Mouse (Mus musculus) midbrain, embryonic 13.5 days (tissue): ENCODE measurements at regions not wholly inside any gene's neighbourhood (a gene's known extent, or its start where the extent isn't known, plus 50 kb on each side); places are given as distances from the start of the nearest gene placed in this dataset.

ENCODE experiments used
- ATAC-seq: fragments of 200-750 bp; cut with Nextera tagmentation; 2 replicates; pipeline ENCODE4 v1.8.0; 2017; ENCODE audit warnings: mild to moderate bottlenecking, moderate TSS enrichment, moderate library complexity
- H3K27ac ChIP-seq: fragments of 300-500 bp; sonication (generic); 2 replicates; pipeline ENCODE4 v1.5.1; 2015; ENCODE audit warnings: inconsistent platforms, mild to moderate bottlenecking, moderate library complexity
- H3K27me3 ChIP-seq: fragments of 300-500 bp; sonication (generic); 2 replicates; pipeline ENCODE4 v1.6.1; 2015; ENCODE audit warnings: mild to moderate bottlenecking, inconsistent platforms
- H3K36me3 ChIP-seq: fragments of 300-500 bp; sonication (generic); 2 replicates; pipeline ENCODE4 v1.6.1; 2015; ENCODE audit warnings: mild to moderate bottlenecking, inconsistent platforms
- H3K4me1 ChIP-seq: fragments of 300-500 bp; sonication (generic); replicated peaks from 2 replicates; pipeline ENCODE4 v1.6.1; 2015; ENCODE audit warnings: inconsistent platforms
- H3K4me2 ChIP-seq: fragments of 300-500 bp; sonication (generic); replicated peaks from 2 replicates; pipeline ENCODE4 v1.6.1; 2015; ENCODE audit warnings: moderate library complexity, mild to moderate bottlenecking, inconsistent platforms
- H3K4me3 ChIP-seq: fragments of 300-500 bp; sonication (generic); replicated peaks from 2 replicates; pipeline ENCODE4 v1.5.1; 2015; ENCODE audit warnings: mild to moderate bottlenecking, inconsistent platforms
- H3K9ac ChIP-seq: fragments of 300-500 bp; sonication (generic); replicated peaks from 2 replicates; pipeline ENCODE4 v1.6.1; 2015; ENCODE audit warnings: mild to moderate bottlenecking, inconsistent platforms
- H3K9me3 ChIP-seq: fragments of 300-500 bp; sonication (generic); 2 replicates; pipeline ENCODE4 v1.6.1; 2016; ENCODE audit warnings: mild to moderate bottlenecking, inconsistent platforms
- WGBS: fragments of 180-500 bp; shearing (Covaris S2); methylation state at CpG from one replicate; pipeline ENCODE4 v1.1.7; 2015; 5-methylcytosine and 5-hydroxymethylcytosine counted together

DNA sequence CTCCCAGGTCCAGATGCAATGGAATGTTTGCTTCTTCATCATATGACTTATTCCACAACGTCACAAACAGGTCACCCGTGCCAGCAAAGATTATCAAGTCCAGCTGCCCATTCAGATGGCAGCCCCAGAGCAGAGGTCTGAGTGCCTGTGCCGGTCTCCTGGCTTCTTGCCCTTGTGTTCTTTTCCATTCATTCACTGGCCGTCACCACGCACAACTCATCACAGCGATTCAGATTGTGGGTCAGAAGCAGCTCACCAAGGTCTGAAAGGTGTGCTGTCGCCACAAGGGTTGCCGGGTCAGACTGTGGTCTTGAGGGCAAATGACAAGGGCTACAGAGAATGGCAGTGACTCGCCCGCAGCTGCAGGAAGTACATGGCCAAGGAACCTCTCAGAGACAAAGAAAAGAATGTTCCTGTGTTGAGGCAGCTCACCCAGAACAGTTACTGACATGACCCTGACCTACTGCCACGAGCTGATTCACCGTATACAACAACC lies 141.3 kb upstream of the Klf14 start:
- ATAC-seq: no peak
- peaks cover 45% of the 10 kb centered on the region for H3K4me1 ChIP-seq
- no peaks in the 10 kb centered on the region for H3K36me3 ChIP-seq
- H3K9ac ChIP-seq: no peak overlapping the region
- H3K27ac ChIP-seq: no peak overlapping the region
- no peak overlapping the region for H3K4me3 ChIP-seq
- no peaks in the 10 kb centered on the region for H3K27me3 ChIP-seq
- no peak overlapping the region for H3K4me2 ChIP-seq
- H3K9me3 ChIP-seq: no peaks in the 10 kb centered on the region
- 76% methylated on average over 12 of the region's 12 CpGs for WGBS

- Histone ChIP-seq H3K9ac (no peak overlapping the region), H3K27ac (no peak overlapping the region), H3K36me3 (no peaks in the 10 kb centered on the region), H3K27me3 (no peaks in the 10 kb centered on the region), H3K4me1 (peaks cover 41% of the 10 kb centered on the region), H3K4me3 (no peak overlapping the region), H3K4me2 (no peak overlapping the region), H3K9me3 (no peaks in the 10 kb centered on the region)
- ATAC-seq: no peak
- 72% methylated on average over 5 of the region's 5 CpGs for WGBS
These were observed 141.9 kb upstream of the Klf14 start for GRCm38 (mm10) chr6:31100749-31101148.

- Histone ChIP-seq H3K4me3 (no peak overlapping the region), H3K4me1 (0 out of 2 replicates have a peak, but pooled peaks cover 3% of the 10 kb centered on the region), H3K9ac (no peak overlapping the region), H3K36me3 (no peaks in the 10 kb centered on the region), H3K27ac (no peak overlapping the region), H3K4me2 (no peak overlapping the region), H3K9me3 (peaks cover 8% of the 10 kb centered on the region; the same call in 1 of the 2 replicates), H3K27me3 (no peaks in the 10 kb centered on the region)
- WGBS: 71% methylated on average over 10 of the region's 10 CpGs
- no peak for ATAC-seq
These were observed 147.4 kb upstream of the Klf14 start for GRCm38 (mm10) chr6:31106144-31106836.

DNA sequence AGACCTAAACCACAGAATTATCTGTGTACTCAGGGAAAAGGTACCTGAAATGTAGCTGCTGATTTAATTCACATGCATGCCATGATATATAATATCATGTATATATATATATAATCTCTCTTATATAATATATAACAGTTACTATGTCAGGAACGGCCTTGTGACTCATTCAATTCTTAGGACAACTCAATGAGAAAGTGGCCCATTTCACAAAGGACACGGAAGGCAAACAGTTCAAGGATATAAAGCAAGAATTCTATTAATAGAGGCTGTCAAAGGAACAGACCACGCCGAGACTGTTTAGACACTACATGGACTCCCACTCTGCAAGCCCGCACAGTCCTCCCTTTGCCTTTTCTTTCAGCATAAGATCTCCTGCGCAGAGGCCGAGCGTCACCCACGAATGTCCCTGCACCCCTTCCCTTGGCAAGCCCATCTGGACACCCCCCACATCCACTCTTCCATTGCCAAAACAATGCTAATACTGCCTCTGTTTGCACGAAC lies 148.0 kb upstream of the Klf14 start:
- Histone ChIP-seq H3K9ac (no peak overlapping the region), H3K27me3 (no peaks in the 10 kb centered on the region), H3K4me2 (no peak overlapping the region), H3K27ac (no peak overlapping the region), H3K9me3 (peaks cover 8% of the 10 kb centered on the region; the same call in 1 of the 2 replicates), H3K4me1 (0 out of 2 replicates have a peak, but pooled peaks cover 7% of the 10 kb centered on the region), H3K4me3 (no peak overlapping the region), H3K36me3 (no peaks in the 10 kb centered on the region)
- WGBS: 85% methylated on average over 10 of the region's 10 CpGs
- ATAC-seq: no peak

DNA sequence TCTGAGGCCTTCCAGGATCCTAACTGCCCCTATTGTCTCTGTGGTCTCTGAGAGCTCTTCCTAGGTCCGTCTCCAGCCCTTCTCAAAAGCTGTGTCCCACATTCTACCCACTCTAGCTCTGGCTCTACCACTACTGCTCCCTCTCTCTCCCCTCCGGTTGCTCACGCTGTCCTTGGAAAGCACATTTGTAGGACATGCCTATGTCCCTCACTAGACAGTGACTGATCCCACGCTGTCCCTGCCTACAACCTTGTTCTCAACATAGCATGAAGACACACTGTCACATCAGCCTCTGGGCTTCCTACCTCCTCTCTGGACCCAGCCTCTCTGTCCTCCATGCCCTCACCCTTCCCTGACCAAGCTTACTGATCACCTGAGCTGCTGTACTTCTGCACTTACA lies 148.5 kb upstream of the Klf14 start:
- Histone ChIP-seq H3K9me3 (peaks cover 8% of the 10 kb centered on the region; the same call in 1 of the 2 replicates), H3K27me3 (no peaks in the 10 kb centered on the region), H3K4me3 (no peak overlapping the region), H3K36me3 (no peaks in the 10 kb centered on the region), H3K27ac (no peak overlapping the region), H3K4me1 (0 out of 2 replicates have a peak, but pooled peaks cover 7% of the 10 kb centered on the region), H3K9ac (no peak overlapping the region), H3K4me2 (no peak overlapping the region)
- 91% methylated on average over 4 of the region's 4 CpGs for WGBS
- ATAC-seq: no peak

GRCm38 (mm10) chr6:31107916-31108685 lies 149.2 kb upstream of the Klf14 start:
- no peak overlapping the region for H3K9ac ChIP-seq
- H3K4me2 ChIP-seq: no peak overlapping the region
- H3K27me3 ChIP-seq: no peaks in the 10 kb centered on the region
- no peak overlapping the region for H3K27ac ChIP-seq
- 0 out of 2 replicates have a peak, but pooled peaks cover 7% of the 10 kb centered on the region for H3K4me1 ChIP-seq
- no peak overlapping the region for H3K4me3 ChIP-seq
- 90% methylated on average over 5 of the region's 5 CpGs for WGBS
- peaks cover 8% of the 10 kb centered on the region; the same call in 1 of the 2 replicates for H3K9me3 ChIP-seq
- ATAC-seq: no peak
- H3K36me3 ChIP-seq: no peaks in the 10 kb centered on the region

DNA sequence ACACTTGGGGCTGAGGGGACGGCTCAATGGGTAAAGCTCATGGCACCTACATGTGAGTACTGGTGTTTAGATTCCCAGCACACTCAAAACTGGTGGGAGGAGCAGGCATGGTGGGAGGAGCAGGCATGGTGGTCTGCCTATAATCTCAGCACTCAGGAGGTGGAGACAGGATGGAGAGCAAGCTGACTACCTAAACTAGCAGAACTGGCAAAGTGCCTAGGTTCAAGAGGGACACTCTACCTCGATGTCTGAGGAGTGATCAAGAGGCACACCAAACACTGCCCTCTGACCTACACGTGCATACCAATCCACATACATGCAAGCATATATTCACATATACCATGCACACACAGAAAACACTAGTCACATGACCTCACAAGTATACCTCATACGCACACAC lies 150.7 kb upstream of the Klf14 start:
- no peak overlapping the region for H3K27ac ChIP-seq
- ATAC-seq: no peak
- no peak overlapping the region for H3K4me2 ChIP-seq
- H3K9ac ChIP-seq: no peak overlapping the region
- 0 out of 2 replicates have a peak, but pooled peaks cover 10% of the 10 kb centered on the region for H3K4me1 ChIP-seq
- 92% methylated on average over 4 of the region's 4 CpGs for whole genome bisulfite sequencing
- H3K27me3 ChIP-seq: no peaks in the 10 kb centered on the region
- H3K9me3 ChIP-seq: peaks cover 8% of the 10 kb centered on the region; the same call in 1 of the 2 replicates
- no peak overlapping the region for H3K4me3 ChIP-seq
- H3K36me3 ChIP-seq: no peaks in the 10 kb centered on the region

GRCm38 (mm10) chr6:31112293-31113077 lies 153.6 kb upstream of the Klf14 start:
- no peak overlapping the region for H3K9ac ChIP-seq
- H3K4me3 ChIP-seq: no peak overlapping the region
- H3K4me1 ChIP-seq: 0 out of 2 replicates have a peak, but pooled peaks cover 13% of the 10 kb centered on the region
- no peaks in the 10 kb centered on the region for H3K36me3 ChIP-seq
- no peak overlapping the region for H3K4me2 ChIP-seq
- 83% methylated on average over 13 of the region's 13 CpGs for WGBS
- ATAC-seq: no peak
- peaks cover 8% of the 10 kb centered on the region; the same call in 1 of the 2 replicates for H3K9me3 ChIP-seq
- no peaks in the 10 kb centered on the region for H3K27me3 ChIP-seq
- no peak overlapping the region for H3K27ac ChIP-seq

- no peaks in the 10 kb centered on the region for H3K27me3 ChIP-seq
- no peak overlapping the region for H3K9ac ChIP-seq
- no peak overlapping the region for H3K4me3 ChIP-seq
- no peak overlapping the region for H3K4me2 ChIP-seq
- no peaks in the 10 kb centered on the region for H3K36me3 ChIP-seq
- H3K27ac ChIP-seq: no peak overlapping the region
- no peak for ATAC-seq
- H3K4me1 ChIP-seq: 0 out of 2 replicates have a peak, but pooled peaks cover 13% of the 10 kb centered on the region
- peaks cover 8% of the 10 kb centered on the region; the same call in 1 of the 2 replicates for H3K9me3 ChIP-seq
- 90% methylated on average over 21 of the region's 21 CpGs for WGBS
These were observed 154.9 kb upstream of the Klf14 start for GRCm38 (mm10) chr6:31113558-31114326.

DNA sequence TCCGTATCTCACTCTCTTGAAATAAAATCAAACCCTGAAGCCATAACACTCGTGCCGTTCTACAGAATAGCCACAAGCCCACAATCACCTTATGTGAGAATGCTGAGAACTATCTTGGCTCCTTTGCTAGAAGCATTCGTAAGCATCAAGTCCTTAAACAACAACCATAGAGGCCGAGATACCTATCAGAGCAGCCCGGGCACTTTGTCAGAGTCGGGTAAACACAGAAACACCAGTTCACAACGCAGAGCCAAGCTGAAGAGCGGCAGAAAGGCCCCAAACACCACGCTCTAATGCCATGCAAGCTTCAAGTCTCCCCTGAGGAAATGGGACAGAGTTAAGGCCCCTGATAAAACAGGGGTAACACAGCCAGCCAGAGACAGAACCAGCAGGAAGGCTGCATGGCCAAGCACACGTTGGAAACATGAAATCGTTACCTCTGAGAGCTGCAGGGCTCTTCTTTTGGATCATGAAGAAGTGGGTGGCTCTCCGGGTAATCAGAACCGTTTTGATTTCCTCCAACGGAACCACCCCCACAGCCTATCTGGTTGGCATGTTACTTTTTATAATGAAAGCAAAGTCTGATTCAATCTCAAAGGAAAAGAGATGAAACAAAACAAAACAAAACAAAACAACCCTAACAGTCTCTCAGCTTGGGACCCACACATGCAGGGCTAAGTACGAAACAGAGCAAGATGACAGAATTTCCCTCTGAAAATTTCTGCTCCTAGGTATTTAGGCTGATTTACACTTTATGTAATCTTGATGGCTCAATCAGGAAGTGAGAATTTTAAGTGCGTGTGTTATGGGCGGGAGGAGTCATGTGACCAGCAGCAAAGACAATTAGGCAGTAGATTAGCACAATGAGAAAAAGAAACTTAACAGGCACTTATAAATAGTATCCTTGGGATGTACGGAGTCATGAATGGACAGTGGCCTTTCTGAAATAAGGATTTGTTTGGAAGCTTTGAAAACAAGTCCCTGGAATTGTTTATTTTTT lies 155.8 kb upstream of the Klf14 start:
- H3K9me3 ChIP-seq: 0 out of 2 replicates have a peak, but pooled peaks cover under 1% of the 10 kb centered on the region
- no peak overlapping the region for H3K9ac ChIP-seq
- no peak overlapping the region for H3K27ac ChIP-seq
- no peaks in the 10 kb centered on the region for H3K36me3 ChIP-seq
- H3K4me2 ChIP-seq: no peak overlapping the region
- H3K4me3 ChIP-seq: no peak overlapping the region
- 80% methylated on average over 19 of the region's 19 CpGs for WGBS
- ATAC-seq: no peak
- no peaks in the 10 kb centered on the region for H3K27me3 ChIP-seq
- 0 out of 2 replicates have a peak, but pooled peaks cover 13% of the 10 kb centered on the region for H3K4me1 ChIP-seq
